Comparison of ENCODE assay signal across 8 mouse cellular contexts in genomic region chr4:134430381-134431004, GRCm38 (mm10). TPM values are rescaled to one million over a fixed set of nuclear protein-coding genes. Genes with fewer than 3 reads are reported as not detected.
A peak's percentile ranks its signal among the peaks of the same experiment; 100 is the strongest.
DNase-seq lines count a peak whose midpoint lies in the region; ATAC-seq and TF ChIP-seq lines count a peak whose summit lies in the region.

No protein-coding gene starts in this region.

- H3K4me1 ChIP-seq in intestine, embryonic 14.5 days (replicated peaks; ENCODE audit: control insufficient read depth, insufficient read depth, low read length), result peaks cover 16% of the 10 kb centered on the region
- H3K4me1 ChIP-seq in intestine, postnatal 0 days (replicated peaks; ENCODE audit: control insufficient read depth, insufficient read depth, low read length), result no peaks in the 10 kb centered on the region
- peaks cover 26% of the 10 kb centered on the region for H3K4me1 ChIP-seq in forebrain, embryonic 13.5 days
- peaks cover 2% of the 10 kb centered on the region for H3K4me1 ChIP-seq in lung, adult 2 months (ENCODE audit: control insufficient read depth, insufficient read depth, low read length)

- no peak overlapping the region for H3K4me3 ChIP-seq in intestine, embryonic 14.5 days (ENCODE audit: low read depth, low read length)
- H3K4me3 ChIP-seq in intestine, postnatal 0 days (ENCODE audit: low read depth, low read length), result no peak overlapping the region
- no peak overlapping the region for H3K4me3 ChIP-seq in forebrain, embryonic 13.5 days
- no peak overlapping the region for H3K4me3 ChIP-seq in lung, adult 2 months (replicated peaks; ENCODE audit: extremely low read depth, low read depth, low read length)

- peak overlapping the region; percentile 34 for H3K4me2 ChIP-seq in intestine, embryonic 14.5 days (ENCODE audit: low read length)
- no peak overlapping the region for H3K4me2 ChIP-seq in intestine, postnatal 0 days (replicated peaks; ENCODE audit: low read depth)
- H3K4me2 ChIP-seq in forebrain, embryonic 13.5 days, result peak overlapping the region; percentile 46

- no peak for TF ChIP-seq CTCF in intestine, postnatal 0 days (IDR thresholded peaks at IDR 0.05; ENCODE audit: low read depth)
- no peak for TF ChIP-seq CTCF in lung, adult 2 months (IDR thresholded peaks at IDR 0.05; ENCODE audit: insufficient read depth, low read length)

- H3K9me3 ChIP-seq in intestine, embryonic 14.5 days (ENCODE audit: control insufficient read depth, low read length), result no peaks in the 10 kb centered on the region
- no peaks in the 10 kb centered on the region for H3K9me3 ChIP-seq in intestine, postnatal 0 days (ENCODE audit: control insufficient read depth)
- H3K9me3 ChIP-seq in forebrain, embryonic 13.5 days (replicated peaks), result no peaks in the 10 kb centered on the region

- peak; percentile 84 for DNase-seq in intestine, embryonic 14.5 days (ENCODE audit: low spot score)
- DNase-seq in kidney, postnatal 4 days, result peak; percentile 47 to 62
- peak; percentile 19 for DNase-seq in lung, adult 2 months
- peak; percentile 60 for DNase-seq in retina, embryonic 14.5 days (ENCODE audit: low spot score)
- DNase-seq in urinary bladder, adult 2 months (ENCODE audit: low spot score), result no peak
- DNase-seq in urinary bladder, adult 18-20 months (ENCODE audit: low spot score in 2 of 2), result no peak

- no peak for TF ChIP-seq POLR2A in lung, adult 2 months (IDR thresholded peaks at IDR 0.05; ENCODE audit: borderline replicate concordance, extremely low read depth, low read depth, low read length)

- H3K27ac ChIP-seq in intestine, embryonic 14.5 days (ENCODE audit: low read depth), result peak overlapping the region; percentile 85
- H3K27ac ChIP-seq in intestine, postnatal 0 days (ENCODE audit: low read depth, low read length), result no peak overlapping the region
- H3K27ac ChIP-seq in forebrain, embryonic 13.5 days, result peak overlapping the region; percentile 99

- no peak overlapping the region for H3K9ac ChIP-seq in intestine, embryonic 14.5 days (ENCODE audit: low read length)
- H3K9ac ChIP-seq in intestine, postnatal 0 days (ENCODE audit: low read depth, low read length), result no peak overlapping the region
- peak overlapping the region; percentile 48; the same call in 1 of the 2 replicates for H3K9ac ChIP-seq in forebrain, embryonic 13.5 days

- peak; percentile 76; the same call in 1 of the 2 replicates for ATAC-seq in intestine, embryonic 14.5 days (replicated peaks; ENCODE audit: low FRiP score, low TSS enrichment, low read depth)
- no peak for ATAC-seq in intestine, postnatal 0 days
- peak; percentile 86 for ATAC-seq in forebrain, embryonic 13.5 days

- 28% methylated on average over 23 of the region's 23 CpGs for WGBS in intestine, embryonic 14.5 days
- 43% methylated on average over 23 of the region's 23 CpGs for WGBS in intestine, postnatal 0 days
- 33% methylated on average over 23 of the region's 23 CpGs for WGBS in forebrain, embryonic 13.5 days
- WGBS in lung, adult 2 months, result 34% methylated on average over 23 of the region's 23 CpGs

- no peaks in the 10 kb centered on the region for H3K27me3 ChIP-seq in intestine, embryonic 14.5 days (replicated peaks; ENCODE audit: control insufficient read depth, insufficient read depth, low read length)
- no peaks in the 10 kb centered on the region for H3K27me3 ChIP-seq in intestine, postnatal 0 days (replicated peaks; ENCODE audit: control insufficient read depth, insufficient read depth, low read length)
- no peaks in the 10 kb centered on the region for H3K27me3 ChIP-seq in forebrain, embryonic 13.5 days

- peaks cover 6% of the 10 kb centered on the region for H3K36me3 ChIP-seq in intestine, embryonic 14.5 days (ENCODE audit: control insufficient read depth, insufficient read depth, low read length)
- H3K36me3 ChIP-seq in intestine, postnatal 0 days (ENCODE audit: control insufficient read depth, insufficient read depth), result peaks cover 16% of the 10 kb centered on the region
- H3K36me3 ChIP-seq in forebrain, embryonic 13.5 days (ENCODE audit: poor library complexity, severe bottlenecking), result no peaks in the 10 kb centered on the region

RNA-seq across cellular contexts. Expression of gene Pafah2, which starts 34.4 kb away (rescaled TPM):
- polyA plus RNA-seq in intestine, embryonic 14.5 days (2014; fragmentation: Nextera tagmentation; extraction: Ambion mirVana), result 28.4 and 32.5 TPM in 2 replicates
- polyA plus RNA-seq in intestine, postnatal 0 days (2015; fragmentation: Nextera tagmentation; extraction: Ambion mirVana), result 39.8 and 49.2 TPM in 2 replicates
- polyA plus RNA-seq in forebrain, embryonic 13.5 days (2015; fragmentation: Nextera tagmentation; extraction: Ambion mirVana), result 6.3 and 6.5 TPM in 2 replicates
- 35.6 and 41.0 TPM in 2 replicates for polyA plus RNA-seq in lung, adult 2 months (2012; rRNA removed)
- 37.9 and 39.9 TPM in 2 replicates for polyA plus RNA-seq in urinary bladder, adult 2 months (2012; rRNA removed)

RNA-seq across cellular contexts. Expression of gene Stmn1, which starts 37.6 kb away (rescaled TPM):
- polyA plus RNA-seq in intestine, embryonic 14.5 days (2014; fragmentation: Nextera tagmentation; extraction: Ambion mirVana), result 1,522 and 1,793 TPM in 2 replicates
- 398 and 412 TPM in 2 replicates for polyA plus RNA-seq in intestine, postnatal 0 days (2015; fragmentation: Nextera tagmentation; extraction: Ambion mirVana)
- polyA plus RNA-seq in forebrain, embryonic 13.5 days (2015; fragmentation: Nextera tagmentation; extraction: Ambion mirVana), result 6,579 and 6,954 TPM in 2 replicates
- 18.8 and 38.6 TPM in 2 replicates for polyA plus RNA-seq in lung, adult 2 months (2012; rRNA removed)
- 67.0 and 104 TPM in 2 replicates for polyA plus RNA-seq in urinary bladder, adult 2 months (2012; rRNA removed)

RNA-seq across cellular contexts. Expression of gene Extl1, which starts 46.8 kb away (rescaled TPM):
- 1.2 and 1.4 TPM in 2 replicates for polyA plus RNA-seq in intestine, embryonic 14.5 days (2014; fragmentation: Nextera tagmentation; extraction: Ambion mirVana)
- 1.0 and 1.2 TPM in 2 replicates for polyA plus RNA-seq in intestine, postnatal 0 days (2015; fragmentation: Nextera tagmentation; extraction: Ambion mirVana)
- polyA plus RNA-seq in forebrain, embryonic 13.5 days (2015; fragmentation: Nextera tagmentation; extraction: Ambion mirVana), result 0.12 and 0.37 TPM in 2 replicates
- polyA plus RNA-seq in lung, adult 2 months (2012; rRNA removed), result 1.9 and 3.7 TPM in 2 replicates
- polyA plus RNA-seq in urinary bladder, adult 2 months (2012; rRNA removed), result 9.8 and 10.9 TPM in 2 replicates

Comparison
In these comparisons a context has a peak if more than half of its experiments do, and no peak if none do; other contexts are left out.
1. DNase-seq: peak in intestine, embryonic 14.5 days (single experiment), kidney, postnatal 4 days (2 of 2), lung, adult 2 months (single experiment) and retina, embryonic 14.5 days (single experiment); none in urinary bladder, adult 2 months (single experiment) and urinary bladder, adult 18-20 months (0 of 2).